Mouse (Mus musculus): ENCODE data around the gene Fgf2. TPM values are rescaled to one million over a fixed set of nuclear protein-coding genes. Genes with fewer than 3 reads are reported as not detected.

Gene Fgf2
- polyA plus RNA-seq, 1 experiment from 2014 or later: 1.6 TPM

DNA sequence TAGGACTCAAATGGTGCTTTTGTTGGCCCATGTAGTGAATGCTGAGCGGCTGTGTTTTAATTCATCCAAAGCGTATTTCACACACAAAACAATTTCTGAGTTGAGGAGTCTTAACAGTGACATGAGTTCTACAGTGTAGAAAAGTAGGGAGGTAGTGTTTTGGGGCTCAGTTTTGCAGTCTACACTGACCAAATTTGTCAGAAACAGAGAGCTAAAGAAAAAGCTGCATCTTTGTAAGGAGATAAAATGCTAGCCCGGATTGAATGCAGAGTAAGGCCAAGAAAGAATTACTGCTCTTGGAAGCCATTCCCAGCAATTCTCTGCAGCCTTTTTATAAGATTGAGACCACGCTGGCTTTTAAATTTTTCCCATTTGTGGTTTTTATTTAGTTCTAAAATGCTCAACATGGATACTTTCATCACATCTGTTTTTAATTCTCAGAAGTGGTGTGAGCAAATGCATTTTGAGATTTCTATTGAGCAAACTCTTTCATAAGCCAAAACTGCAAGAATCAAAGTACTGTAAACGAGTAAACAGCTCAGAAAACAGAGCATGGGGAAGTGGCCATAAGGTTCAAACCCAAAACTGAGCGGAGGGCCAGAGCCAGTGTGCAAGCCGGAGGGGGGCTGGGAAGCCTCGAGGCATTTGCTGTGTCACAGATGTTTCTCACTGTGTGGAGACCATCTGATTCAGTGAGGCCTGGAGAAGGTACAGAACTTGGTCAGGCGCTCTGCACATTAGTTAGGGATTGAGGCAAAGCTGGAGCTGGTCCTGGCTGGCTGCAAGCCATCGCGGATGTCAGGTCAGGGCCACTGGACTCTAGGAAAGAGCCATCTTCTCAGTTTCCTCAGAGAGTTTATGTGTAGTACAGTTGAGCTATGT lies 53.8 kb downstream of the Fgf2 start:
- DNase-seq (ENCODE audit: low spot score) (peak; percentile 63), ATAC-seq (replicated peaks; ENCODE audit: insufficient number of reproducible peaks, low FRiP score, low TSS enrichment, low read depth) (no peak)
- Histone ChIP-seq H3K4me3 (ENCODE audit: low read depth, low read length) (no peak overlapping the region), H3K4me1 (ENCODE audit: control insufficient read depth, insufficient read depth, low read length) (no peaks in the 10 kb centered on the region), H3K4me2 (ENCODE audit: low read depth, low read length) (no peak overlapping the region), H3K36me3 (replicated peaks; ENCODE audit: control insufficient read depth, insufficient read depth, low read depth, low read length) (no peaks in the 10 kb centered on the region), H3K27me3 (ENCODE audit: control insufficient read depth, insufficient read depth, low read length) (no peaks in the 10 kb centered on the region), H3K27ac (replicated peaks; ENCODE audit: low read depth, low read length) (peak overlapping the region; percentile 21; the same call in 1 of the 2 replicates), H3K9ac (replicated peaks; ENCODE audit: low read length) (no peak overlapping the region), H3K9me3 (replicated peaks; ENCODE audit: control insufficient read depth, low read length) (no peaks in the 10 kb centered on the region)
- WGBS: 51% methylated on average over 11 of the region's 11 CpGs

DNA sequence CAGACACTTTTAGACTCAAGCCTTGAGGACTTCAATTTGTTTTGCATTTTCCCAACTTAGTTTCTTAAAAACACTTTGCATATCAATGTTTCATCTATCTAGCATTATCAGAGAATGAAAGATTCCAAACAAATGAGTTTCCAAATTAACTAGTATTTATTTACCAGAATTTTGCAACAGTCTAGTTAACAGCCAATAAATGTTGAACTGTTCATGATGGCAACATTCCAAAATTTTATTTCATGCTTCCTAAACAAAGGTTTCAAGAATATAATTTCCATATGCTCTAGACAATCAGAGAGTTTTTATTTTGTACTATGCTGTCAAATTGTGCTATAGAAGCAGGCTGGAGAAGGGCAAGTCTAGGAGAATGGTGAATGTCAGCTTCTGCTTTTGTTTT lies 59.5 kb downstream of the Fgf2 start:
- H3K4me3 ChIP-seq (ENCODE audit: low read depth, low read length): no peak overlapping the region
- H3K27me3 ChIP-seq (ENCODE audit: control insufficient read depth, insufficient read depth, low read length): no peaks in the 10 kb centered on the region
- no peak overlapping the region for H3K27ac ChIP-seq (replicated peaks; ENCODE audit: low read depth, low read length)
- no peaks in the 10 kb centered on the region for H3K4me1 ChIP-seq (ENCODE audit: control insufficient read depth, insufficient read depth, low read length)
- H3K36me3 ChIP-seq (replicated peaks; ENCODE audit: control insufficient read depth, insufficient read depth, low read depth, low read length): no peaks in the 10 kb centered on the region
- ATAC-seq (replicated peaks; ENCODE audit: insufficient number of reproducible peaks, low FRiP score, low TSS enrichment, low read depth) (no peak), DNase-seq (ENCODE audit: low spot score) (no peak)
- no peak overlapping the region for H3K9ac ChIP-seq (replicated peaks; ENCODE audit: low read length)
- no peaks in the 10 kb centered on the region for H3K9me3 ChIP-seq (replicated peaks; ENCODE audit: control insufficient read depth, low read length)
- H3K4me2 ChIP-seq (ENCODE audit: low read depth, low read length): no peak overlapping the region

DNA sequence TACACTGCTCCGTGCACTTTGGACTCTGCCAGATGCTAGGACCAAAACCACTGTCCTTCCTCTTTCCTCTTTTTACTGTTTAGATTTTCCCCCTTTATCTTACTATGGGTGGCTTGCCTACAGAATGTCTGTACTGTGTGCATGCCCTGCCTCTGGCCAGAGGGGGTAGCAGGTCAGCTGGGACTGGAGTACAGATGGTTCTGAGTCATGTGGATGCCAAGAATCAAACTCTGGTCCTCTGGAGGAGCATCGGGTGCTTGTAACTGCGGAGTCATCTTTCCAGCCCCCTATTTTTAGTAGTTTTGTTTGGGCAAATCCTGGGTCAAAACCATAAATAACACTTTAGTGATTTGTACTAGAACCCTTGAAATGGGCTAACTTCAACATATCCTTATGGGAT lies 65.3 kb downstream of the Fgf2 start:
- no peaks in the 10 kb centered on the region for H3K4me1 ChIP-seq (ENCODE audit: control insufficient read depth, insufficient read depth, low read length)
- no peaks in the 10 kb centered on the region for H3K27me3 ChIP-seq (ENCODE audit: control insufficient read depth, insufficient read depth, low read length)
- H3K27ac ChIP-seq (replicated peaks; ENCODE audit: low read depth, low read length): no peak overlapping the region
- no peak overlapping the region for H3K4me2 ChIP-seq (ENCODE audit: low read depth, low read length)
- H3K9ac ChIP-seq (replicated peaks; ENCODE audit: low read length): no peak overlapping the region
- ATAC-seq (replicated peaks; ENCODE audit: insufficient number of reproducible peaks, low FRiP score, low TSS enrichment, low read depth) (no peak), DNase-seq (ENCODE audit: low spot score) (no peak)
- 94% methylated on average over 3 of the region's 3 CpGs for WGBS
- no peaks in the 10 kb centered on the region for H3K9me3 ChIP-seq (replicated peaks; ENCODE audit: control insufficient read depth, low read length)
- no peaks in the 10 kb centered on the region for H3K36me3 ChIP-seq (replicated peaks; ENCODE audit: control insufficient read depth, insufficient read depth, low read depth, low read length)
- H3K4me3 ChIP-seq (ENCODE audit: low read depth, low read length): no peak overlapping the region

DNA sequence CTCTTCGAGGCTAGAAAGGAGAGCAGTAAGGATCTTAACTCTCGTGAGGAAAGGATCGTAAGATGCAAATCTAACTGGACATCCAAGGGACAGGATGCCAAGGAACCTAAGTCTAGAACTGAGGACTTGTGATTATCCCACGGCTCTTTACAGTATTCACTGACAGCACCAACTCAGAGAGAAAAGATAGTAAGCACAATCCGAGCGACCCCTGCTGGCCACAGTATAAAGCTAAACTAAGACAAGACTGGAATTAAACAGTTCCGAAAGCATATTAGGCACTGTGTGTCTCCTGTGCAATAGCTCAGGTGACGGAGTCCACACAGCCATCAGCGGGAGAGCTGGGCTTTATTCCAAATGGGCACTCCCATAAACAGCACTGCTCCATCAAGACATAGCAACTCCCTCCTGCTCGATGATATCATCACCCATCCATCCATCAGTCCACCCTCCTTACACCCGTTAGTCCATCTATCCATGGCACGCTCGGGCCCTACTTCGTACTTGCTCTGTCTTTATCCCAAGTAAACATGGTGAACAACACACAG lies 66.3 kb downstream of the Fgf2 start:
- H3K9me3 ChIP-seq (replicated peaks; ENCODE audit: control insufficient read depth, low read length): no peaks in the 10 kb centered on the region
- WGBS: 55% methylated on average over 14 of the region's 14 CpGs
- no peaks in the 10 kb centered on the region for H3K27me3 ChIP-seq (ENCODE audit: control insufficient read depth, insufficient read depth, low read length)
- no peaks in the 10 kb centered on the region for H3K36me3 ChIP-seq (replicated peaks; ENCODE audit: control insufficient read depth, insufficient read depth, low read depth, low read length)
- no peak overlapping the region for H3K27ac ChIP-seq (replicated peaks; ENCODE audit: low read depth, low read length)
- H3K9ac ChIP-seq (replicated peaks; ENCODE audit: low read length): no peak overlapping the region
- ATAC-seq (replicated peaks; ENCODE audit: insufficient number of reproducible peaks, low FRiP score, low TSS enrichment, low read depth): no peak
- DNase-seq (ENCODE audit: low spot score): peak; percentile 87
- no peak overlapping the region for H3K4me2 ChIP-seq (ENCODE audit: low read depth, low read length)
- H3K4me1 ChIP-seq (ENCODE audit: control insufficient read depth, insufficient read depth, low read length): no peaks in the 10 kb centered on the region
- no peak overlapping the region for H3K4me3 ChIP-seq (ENCODE audit: low read depth, low read length)

DNA sequence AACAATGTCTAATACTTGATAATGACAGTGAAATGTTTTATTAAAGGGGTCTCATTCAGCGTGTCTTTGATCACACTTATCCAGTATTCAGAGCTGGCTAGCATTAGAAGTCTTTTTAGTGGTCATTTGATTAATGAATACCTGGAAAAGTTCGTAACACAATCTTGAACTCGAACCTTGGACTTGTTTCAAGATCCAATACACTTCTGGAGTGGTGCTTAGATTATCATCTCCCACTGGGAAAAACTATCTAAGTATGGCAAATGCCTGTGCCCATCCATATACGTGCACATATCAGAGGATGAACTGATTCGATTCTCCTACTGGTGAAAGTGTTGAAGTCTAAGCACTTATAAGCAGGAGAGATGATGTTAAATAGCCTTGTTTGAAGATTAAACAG lies 70.2 kb downstream of the Fgf2 start:
- Histone ChIP-seq H3K36me3 (replicated peaks; ENCODE audit: control insufficient read depth, insufficient read depth, low read depth, low read length) (no peaks in the 10 kb centered on the region), H3K27ac (replicated peaks; ENCODE audit: low read depth, low read length) (no peak overlapping the region), H3K27me3 (ENCODE audit: control insufficient read depth, insufficient read depth, low read length) (no peaks in the 10 kb centered on the region), H3K9me3 (replicated peaks; ENCODE audit: control insufficient read depth, low read length) (no peaks in the 10 kb centered on the region), H3K9ac (replicated peaks; ENCODE audit: low read length) (no peak overlapping the region), H3K4me2 (ENCODE audit: low read depth, low read length) (no peak overlapping the region), H3K4me1 (ENCODE audit: control insufficient read depth, insufficient read depth, low read length) (0 out of 2 replicates have a peak, but pooled peaks cover 2% of the 10 kb centered on the region), H3K4me3 (ENCODE audit: low read depth, low read length) (no peak overlapping the region)
- WGBS: 88% methylated on average over 5 of the region's 5 CpGs
- DNase-seq (ENCODE audit: low spot score) (no peak), ATAC-seq (replicated peaks; ENCODE audit: insufficient number of reproducible peaks, low FRiP score, low TSS enrichment, low read depth) (no peak)

DNA sequence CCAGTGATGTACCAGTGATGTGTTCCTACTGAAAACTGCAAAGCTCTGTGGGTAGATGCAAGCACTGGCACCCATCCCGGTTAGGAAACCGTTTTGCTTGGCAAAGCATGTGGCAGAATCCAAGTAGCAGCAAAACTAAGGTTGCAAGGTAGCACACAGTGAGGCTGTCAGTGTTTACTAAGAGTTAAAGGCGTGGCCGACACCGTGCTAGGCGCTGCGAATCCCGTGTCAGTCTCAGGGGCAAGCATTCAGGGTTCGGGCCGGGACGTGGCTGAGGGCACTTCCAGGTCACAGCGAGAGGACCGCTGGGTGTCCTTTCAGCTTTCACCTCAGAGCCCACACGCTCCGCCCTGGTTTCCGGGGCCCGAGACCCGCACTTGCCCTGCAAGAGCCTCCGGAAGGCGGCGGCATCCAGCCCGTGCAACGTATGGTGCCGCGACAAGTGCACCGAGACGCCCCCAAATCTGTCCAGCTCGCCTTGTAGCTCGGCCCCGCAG lies 70.9 kb downstream of the Fgf2 start:
- H3K9me3 ChIP-seq (replicated peaks; ENCODE audit: control insufficient read depth, low read length): no peaks in the 10 kb centered on the region
- ATAC-seq (replicated peaks; ENCODE audit: insufficient number of reproducible peaks, low FRiP score, low TSS enrichment, low read depth) (peak; percentile 7; the same call in 1 of the 2 replicates), DNase-seq (ENCODE audit: low spot score) (no peak)
- H3K36me3 ChIP-seq (replicated peaks; ENCODE audit: control insufficient read depth, insufficient read depth, low read depth, low read length): no peaks in the 10 kb centered on the region
- peak overlapping the region; percentile 67; the same call in 1 of the 2 replicates for H3K27ac ChIP-seq (replicated peaks; ENCODE audit: low read depth, low read length)
- under 1% methylated on average over 30 of the region's 30 CpGs for WGBS
- peak overlapping the region; percentile 74 for H3K9ac ChIP-seq (replicated peaks; ENCODE audit: low read length)
- H3K4me3 ChIP-seq (ENCODE audit: low read depth, low read length): peak overlapping the region; percentile 96
- H3K4me2 ChIP-seq (ENCODE audit: low read depth, low read length): peak overlapping the region; percentile 81
- no peaks in the 10 kb centered on the region for H3K27me3 ChIP-seq (ENCODE audit: control insufficient read depth, insufficient read depth, low read length)
- 0 out of 2 replicates have a peak, but pooled peaks cover 2% of the 10 kb centered on the region for H3K4me1 ChIP-seq (ENCODE audit: control insufficient read depth, insufficient read depth, low read length)

DNA sequence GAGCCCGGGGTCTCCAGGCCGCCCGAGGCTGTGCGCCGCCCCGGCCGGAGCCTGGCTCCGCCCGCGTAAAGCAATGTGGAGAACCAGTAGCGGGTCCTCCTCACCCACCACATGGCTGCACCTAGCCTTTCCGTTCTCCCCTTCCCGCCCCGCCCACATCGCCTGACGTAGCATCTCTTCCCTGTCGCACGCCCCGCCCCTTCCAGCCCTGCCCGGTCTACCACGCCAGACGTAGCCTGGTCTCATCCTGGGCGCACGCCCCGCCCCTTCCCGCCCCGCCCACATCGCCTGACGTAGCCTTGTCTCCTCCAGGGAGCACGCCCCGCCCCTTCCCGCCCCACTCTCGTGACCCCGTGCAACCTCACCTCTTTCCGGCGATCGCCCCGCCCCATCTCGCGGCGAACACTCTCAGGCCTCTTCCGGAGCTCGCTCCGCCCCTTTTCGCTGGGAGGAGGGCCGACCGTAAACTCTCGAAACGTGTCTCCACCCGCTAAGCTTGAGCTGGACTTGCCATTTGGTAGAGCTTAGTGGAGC lies 71.4 kb downstream of the Fgf2 start, which contains the start of gene Spata5:
Gene Spata5 (plus strand): TSS at position 439 of the 534 bp plus-strand sequence.
- Histone ChIP-seq H3K9ac (replicated peaks; ENCODE audit: low read length) (peak within 1 kb of the TSS; percentile 78), H3K4me2 (ENCODE audit: low read depth, low read length) (peak within 1 kb of the TSS; percentile 88), H3K4me3 (ENCODE audit: low read depth, low read length) (peak within 1 kb of the TSS; percentile 96), H3K4me1 (ENCODE audit: control insufficient read depth, insufficient read depth, low read length) (0 out of 2 replicates have a peak, but pooled peaks cover 2% of the 10 kb centered on the region), H3K9me3 (replicated peaks; ENCODE audit: control insufficient read depth, low read length) (no peaks in the 10 kb centered on the region), H3K27me3 (ENCODE audit: control insufficient read depth, insufficient read depth, low read length) (no peaks in the 10 kb centered on the region), H3K36me3 (replicated peaks; ENCODE audit: control insufficient read depth, insufficient read depth, low read depth, low read length) (no peaks in the 10 kb centered on the region), H3K27ac (replicated peaks; ENCODE audit: low read depth, low read length) (peak within 1 kb of the TSS; percentile 85)
- DNase-seq (ENCODE audit: low spot score) (peak; percentile 100), ATAC-seq (replicated peaks; ENCODE audit: insufficient number of reproducible peaks, low FRiP score, low TSS enrichment, low read depth) (peak; percentile 95)
- WGBS: under 1% methylated on average over 43 of the region's 50 CpGs
